Mouse (Mus musculus) kidney, postnatal 36 days (tissue): ENCODE data around the gene Galnt5.

Experiments used
- DNase-seq, 2 experiments: peaks; one replicate each; pipeline ENCODE4 v3.0.0; 2021 to 2022; ENCODE audit warnings: mixed read lengths in 2 of 2

The Galnt5 gene

GRCm38 (mm10) chr2:57997752-57998430 lies at the start of gene Galnt5:
TSS of gene Galnt5 (plus strand) at chr2:57997884.
- peak in 1 of 2 experiments; percentile 2 for DNase-seq

GRCm38 (mm10) chr2:57951620-57952019 lies 46.1 kb upstream of the Galnt5 start:
- no peak for DNase-seq

GRCm38 (mm10) chr2:57960786-57961185 lies 36.9 kb upstream of the Galnt5 start:
- no peak for DNase-seq

GRCm38 (mm10) chr2:57982248-57982647 lies 15.4 kb upstream of the Galnt5 start:
- no peak for DNase-seq

- DNase-seq = no peak
These were observed 6.6 kb upstream of the Galnt5 start for GRCm38 (mm10) chr2:57991084-57991483.

- DNase-seq = no peak
These were observed 3.8 kb downstream of the Galnt5 start for GRCm38 (mm10) chr2:58001497-58001896.

- DNase-seq = no peak
These were observed 9.4 kb downstream of the Galnt5 start for GRCm38 (mm10) chr2:58007081-58007480.

GRCm38 (mm10) chr2:58023556-58023955 lies 25.9 kb downstream of the Galnt5 start:
- DNase-seq = no peak

GRCm38 (mm10) chr2:58026740-58027139 lies 29.1 kb downstream of the Galnt5 start:
- DNase-seq = no peak

GRCm38 (mm10) chr2:58029404-58029803 lies 31.7 kb downstream of the Galnt5 start:
- DNase-seq = peak; percentile 1 to 7

GRCm38 (mm10) chr2:58031431-58031830 lies 33.7 kb downstream of the Galnt5 start:
- DNase-seq = no peak

GRCm38 (mm10) chr2:58035635-58036034 lies 38.0 kb downstream of the Galnt5 start:
- DNase-seq = no peak

- DNase-seq = no peak
These were observed 39.2 kb downstream of the Galnt5 start for GRCm38 (mm10) chr2:58036926-58037325.

GRCm38 (mm10) chr2:58041867-58042266 lies 44.2 kb downstream of the Galnt5 start:
- DNase-seq = no peak

GRCm38 (mm10) chr2:58052821-58053581 lies 55.3 kb downstream of the Galnt5 start, which contains the start of gene Ermn:
TSS of gene Ermn (minus strand) at chr2:58052864.
- no peak for DNase-seq

- peak; percentile 64 to 76 for DNase-seq
These were observed 57.7 kb downstream of the Galnt5 start for GRCm38 (mm10) chr2:58055383-58055782.

- DNase-seq = no peak
These were observed 82.2 kb downstream of the Galnt5 start for GRCm38 (mm10) chr2:58079849-58080248.

- no peak for DNase-seq
These were observed 88.7 kb downstream of the Galnt5 start for GRCm38 (mm10) chr2:58086420-58086819.

- no peak for DNase-seq
These were observed 97.1 kb downstream of the Galnt5 start for GRCm38 (mm10) chr2:58094818-58095217.
